Mouse (Mus musculus) thymus, adult 2 months (tissue): Measurements from ENCODE around the gene Nphp4. TPM values are rescaled to one million over a fixed set of nuclear protein-coding genes. Genes with fewer than 3 reads are reported as not detected.

ENCODE experiments used
- DNase-seq: peaks from one replicate; pipeline ENCODE4 v3.0.0; 2021
- H3K27ac ChIP-seq: fragments of 200-500 bp; 2 replicates; pipeline ENCODE4 v1.5.1; 2012; ENCODE audit warnings: low read length, control low read depth; ENCODE audit not compliant: control insufficient read depth, insufficient read depth
- H3K27me3 ChIP-seq: fragments of 200-500 bp; 2 replicates; pipeline ENCODE4 v1.6.1; 2012; ENCODE audit warnings: mild to moderate bottlenecking, low read length, moderate library complexity, mixed read lengths; ENCODE audit not compliant: control insufficient read depth, insufficient read depth
- H3K36me3 ChIP-seq: fragments of 200-500 bp; 2 replicates; pipeline ENCODE4 v1.6.1; 2012; ENCODE audit warnings: mild to moderate bottlenecking, low read length, moderate library complexity; ENCODE audit not compliant: control insufficient read depth, insufficient read depth
- H3K4me1 ChIP-seq: fragments of 200-500 bp; replicated peaks from 2 replicates; pipeline ENCODE4 v1.6.1; 2012; ENCODE audit warnings: low read length; ENCODE audit not compliant: control insufficient read depth, insufficient read depth
- H3K4me3 ChIP-seq: fragments of 200-500 bp; 2 replicates; pipeline ENCODE4 v1.5.1; 2012; ENCODE audit warnings: mild to moderate bottlenecking, low read length, control low read depth, moderate library complexity; ENCODE audit not compliant: control insufficient read depth, insufficient read depth
- CTCF ChIP-seq: fragments of 200-500 bp; IDR thresholded peaks from 2 replicates; pipeline ENCODE4 v1.5.1; 2012; ENCODE audit warnings: mild to moderate bottlenecking, control low read depth, low read length, moderate library complexity, borderline replicate concordance; ENCODE audit not compliant: control insufficient read depth, poor library complexity, insufficient read depth; ENCODE audit errors: extremely low read depth
- POLR2A ChIP-seq: fragments of 200-500 bp; IDR thresholded peaks from 2 replicates; pipeline ENCODE4 v1.6.1; 2012; ENCODE audit warnings: mild to moderate bottlenecking, low read length, control low read depth, moderate library complexity; ENCODE audit not compliant: control insufficient read depth, poor library complexity, insufficient read depth; ENCODE audit errors: extremely low read depth
- WGBS: fragments of 180-500 bp; shearing (Covaris S2); methylation state at CpG from one replicate; pipeline ENCODE4 v1.1.7; 2018; 5-methylcytosine and 5-hydroxymethylcytosine counted together
- polyA plus RNA-seq: library from polyadenylated mRNA; depleted of rRNA; stranded (reverse); fragments of >200 nt; gene quantifications from 2 replicates; pipeline ENCODE4 v1.2.3, GENCODE M21; 2012

Gene Nphp4
- polyA plus RNA-seq, 1 experiment, result 3.6 TPM

- Histone ChIP-seq H3K4me3 (peak overlapping the region; percentile 33), H3K27ac (no peak overlapping the region), H3K36me3 (no peaks in the 10 kb centered on the region), H3K4me1 (no peaks in the 10 kb centered on the region), H3K27me3 (no peaks in the 10 kb centered on the region)
- TF ChIP-seq CTCF, result peak; percentile 96
- TF ChIP-seq POLR2A, result no peak
- DNase-seq, result peak; percentile 90
- WGBS, result 14% methylated on average over 15 of the region's 15 CpGs
Measured at GRCm38 (mm10) chr4:152491250-152491899, 14.9 kb downstream of the Nphp4 start.

GRCm38 (mm10) chr4:152494360-152494879, 17.9 kb downstream of the Nphp4 start:
- no peak for TF ChIP-seq POLR2A
- DNase-seq, result no peak
- Histone ChIP-seq H3K36me3 (no peaks in the 10 kb centered on the region), H3K4me1 (no peaks in the 10 kb centered on the region), H3K27me3 (no peaks in the 10 kb centered on the region), H3K27ac (no peak overlapping the region), H3K4me3 (no peak overlapping the region)
- 82% methylated on average over 20 of the region's 20 CpGs for WGBS

GRCm38 (mm10) chr4:152512221-152512925, 35.9 kb downstream of the Nphp4 start:
- WGBS, result 94% methylated on average over 18 of the region's 18 CpGs
- TF ChIP-seq CTCF, result no peak
- no peak for TF ChIP-seq POLR2A
- Histone ChIP-seq H3K4me3 (no peak overlapping the region), H3K27ac (no peak overlapping the region), H3K27me3 (no peaks in the 10 kb centered on the region), H3K4me1 (no peaks in the 10 kb centered on the region), H3K36me3 (no peaks in the 10 kb centered on the region)
- no peak for DNase-seq

- H3K4me1 ChIP-seq, result no peaks in the 10 kb centered on the region
- no peak overlapping the region for H3K4me3 ChIP-seq
- no peaks in the 10 kb centered on the region for H3K27me3 ChIP-seq
- H3K36me3 ChIP-seq, result no peaks in the 10 kb centered on the region
- TF ChIP-seq CTCF (no peak), POLR2A (no peak)
- WGBS, result 87% methylated on average over 7 of the region's 7 CpGs
- no peak for DNase-seq
- no peak overlapping the region for H3K27ac ChIP-seq
Measured at GRCm38 (mm10) chr4:152514884-152515283, 38.4 kb downstream of the Nphp4 start.

GRCm38 (mm10) chr4:152519106-152519505, 42.6 kb downstream of the Nphp4 start:
- no peaks in the 10 kb centered on the region for H3K4me1 ChIP-seq
- no peak overlapping the region for H3K4me3 ChIP-seq
- no peaks in the 10 kb centered on the region for H3K36me3 ChIP-seq
- no peak for DNase-seq
- TF ChIP-seq CTCF, result no peak
- TF ChIP-seq POLR2A, result no peak
- 41% methylated on average over 10 of the region's 10 CpGs for WGBS
- H3K27me3 ChIP-seq, result no peaks in the 10 kb centered on the region
- no peak overlapping the region for H3K27ac ChIP-seq

- H3K4me1 ChIP-seq, result no peaks in the 10 kb centered on the region
- H3K27me3 ChIP-seq, result no peaks in the 10 kb centered on the region
- TF ChIP-seq POLR2A, result no peak
- peak; percentile 68; the same call in 1 of the 2 replicates for TF ChIP-seq CTCF
- 32% methylated on average over 6 of the region's 6 CpGs for WGBS
- DNase-seq, result peak; percentile 65
- no peak overlapping the region for H3K27ac ChIP-seq
- H3K4me3 ChIP-seq, result no peak overlapping the region
- no peaks in the 10 kb centered on the region for H3K36me3 ChIP-seq
Measured at GRCm38 (mm10) chr4:152520083-152520482, 43.6 kb downstream of the Nphp4 start.
